Mouse (Mus musculus) left cerebral cortex, postnatal 14 days (tissue): ENCODE measurements around the gene Sesn1. TPM values are rescaled to one million over a fixed set of nuclear protein-coding genes. Genes with fewer than 3 reads are reported as not detected.
"Not testable (repeated sequence)": the region's sequence is repeated elsewhere in the genome, so short reads cannot be mapped to it uniquely, and the experiment has no call there.

Experiments
- DNase-seq, 2 experiments: peaks; one replicate each; pipeline ENCODE4 v3.0.0; 2021 to 2022; ENCODE audit warnings: low spot score in 2 of 2, mixed read lengths in 1 of 2
- intact Hi-C: fragments of 180-260 bp; cut with DNase I; formaldehyde crosslinking; loops from one replicate; pipeline ENCODE4 v1.15.1; 2025
- total RNA-seq, 2 experiments: library from RNA; stranded (reverse); gene quantifications; 2 replicates each; pipeline ENCODE4 v1.2.3; 2021

The Sesn1 gene
- total RNA-seq, 2 experiments from 2014 or later, result 39.3 to 52.8 TPM

- DNase-seq, intact Hi-C loops: not testable (repeated sequence)
Observed at GRCm38 (mm10) chr10:41952354-41952753, 142.6 kb downstream of the Sesn1 start.

DNA sequence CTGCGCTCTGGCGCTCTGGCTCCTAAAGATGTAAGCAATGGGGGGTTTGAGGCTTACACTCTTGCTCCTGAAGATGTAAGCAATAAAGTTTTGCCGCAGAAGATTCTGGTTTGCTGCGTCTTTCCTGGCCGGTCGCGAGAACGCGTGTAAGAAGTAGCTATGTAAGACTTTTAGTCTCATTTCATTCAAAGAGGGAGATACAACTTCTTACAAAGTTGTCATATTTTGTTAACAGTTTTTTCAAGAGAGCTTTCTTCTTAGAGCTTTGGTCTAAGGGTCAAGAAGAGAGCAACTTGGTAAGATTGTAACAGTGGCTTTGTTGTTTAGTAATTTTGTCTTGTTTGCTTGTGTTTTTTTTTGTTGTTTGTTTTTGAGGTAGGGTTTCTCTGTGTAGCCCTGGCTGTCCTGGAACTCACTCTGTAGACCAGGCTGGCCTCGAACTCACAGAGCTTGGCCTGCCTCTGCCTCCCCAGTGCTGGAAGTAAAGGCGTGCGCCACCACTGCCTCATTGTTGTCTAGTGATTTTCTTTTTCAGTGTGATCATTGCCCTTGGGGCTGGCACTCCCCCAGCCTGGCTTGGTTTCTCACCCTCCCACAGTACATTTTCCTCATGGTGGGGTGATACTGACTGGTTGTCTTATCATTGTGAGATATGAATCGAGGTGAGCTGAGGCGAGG is 143.3 kb downstream of the Sesn1 start:
- no peak for DNase-seq
- intact Hi-C loops, result no loop called here

DNA sequence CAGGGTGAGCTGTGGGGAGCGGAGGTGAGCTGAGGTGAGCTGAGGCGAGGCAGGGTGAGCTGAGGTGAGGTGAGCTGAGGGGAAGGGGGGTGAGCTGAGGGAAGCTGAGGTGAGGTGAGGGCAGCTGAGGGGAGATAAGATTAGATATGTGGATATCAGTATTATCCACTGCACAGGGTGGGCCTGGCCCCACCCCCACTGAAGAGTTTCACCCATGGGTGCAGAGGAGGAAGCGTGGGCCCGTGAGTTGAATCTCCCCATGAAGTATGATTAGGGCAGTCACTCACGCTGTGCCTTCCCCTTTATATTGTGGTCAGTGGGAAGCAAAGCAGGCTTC is 143.8 kb downstream of the Sesn1 start:
- intact Hi-C loops, result no loop called here

GRCm38 (mm10) chr10:41957421-41958225 is 147.9 kb downstream of the Sesn1 start:
- intact Hi-C loops, result no loop called here
- no peak for DNase-seq

More for the DNA sequence above, 143.8 kb downstream of the Sesn1 start:
- no peak for DNase-seq

Other genes starting within 250 kb of the Sesn1 start
- 1 to 10 TPM; 1.2 to 1.3 TPM for gene Ccdc162, start 93.3 kb upstream of the Sesn1 start, total RNA-seq
- gene Cep57l1, start 64 bp upstream of the Sesn1 start, total RNA-seq, result 1 to 10 TPM; 6.6 to 8.6 TPM
- gene Armc2, start 208.5 kb downstream of the Sesn1 start, total RNA-seq, result 10 to 100 TPM; 14.2 to 18.0 TPM